Mouse (Mus musculus): ENCODE measurements around the gene Olfr632. TPM values are rescaled to one million over a fixed set of nuclear protein-coding genes. Genes with fewer than 3 reads are reported as not detected.
"Not testable (repeated sequence)": the region's sequence is repeated elsewhere in the genome, so short reads cannot be mapped to it uniquely, and the experiment has no call there.

The Olfr632 gene
- not detected in 2 replicates for polyA plus RNA-seq (2012; rRNA removed)

- no peaks in the 10 kb centered on the region for H3K4me1 ChIP-seq (ENCODE audit: control insufficient read depth, insufficient read depth, low read length)
- H3K27ac ChIP-seq (ENCODE audit: insufficient read depth, low read length): no peak within 1 kb of the TSS
- no peak within 1 kb of the TSS for H3K4me3 ChIP-seq (ENCODE audit: insufficient read depth, low read length)
- no peak for TF ChIP-seq CTCF (IDR thresholded peaks at IDR 0.05; ENCODE audit: extremely low read depth, insufficient read depth, low read length)
- no peak for TF ChIP-seq POLR2A (IDR thresholded peaks at IDR 0.05; ENCODE audit: extremely low read depth, insufficient read depth, low read length)
These were observed at the start of gene Olfr632 for GRCm38 (mm10) chr7:103934264-103934663. Gene Olfr632 (plus strand): TSS chr7:103934347.

DNA sequence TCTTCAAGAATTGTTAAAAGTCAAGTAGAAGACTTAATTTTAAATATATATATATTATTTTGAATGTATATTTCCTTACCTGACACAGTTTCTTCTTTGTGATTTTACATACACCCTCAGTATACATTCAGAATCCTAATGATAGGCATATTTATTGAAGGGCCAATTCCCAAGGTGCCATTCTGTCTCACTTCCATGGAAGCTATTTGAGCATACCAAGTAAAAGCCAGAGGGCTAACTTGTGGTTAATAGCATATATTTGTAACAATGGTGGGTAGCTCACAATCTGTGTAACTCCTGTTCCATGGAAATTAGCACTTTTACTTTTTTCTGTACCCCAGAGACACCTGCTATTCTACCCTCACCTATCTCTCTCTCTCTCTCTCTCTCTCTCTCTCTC is 48.0 kb upstream of the Olfr632 start, which contains the start of gene Olfr66:
TSS of gene Olfr66 (minus strand) at position 101 of the 400 bp plus-strand sequence.
- TF ChIP-seq CTCF (IDR thresholded peaks at IDR 0.05; ENCODE audit: extremely low read depth, insufficient read depth, low read length) (no peak), POLR2A (IDR thresholded peaks at IDR 0.05; ENCODE audit: extremely low read depth, insufficient read depth, low read length) (no peak)
- H3K4me1 ChIP-seq (ENCODE audit: control insufficient read depth, insufficient read depth, low read length): no peaks in the 10 kb centered on the region
- H3K4me3 ChIP-seq (ENCODE audit: insufficient read depth, low read length): no peak within 1 kb of the TSS
- no peak within 1 kb of the TSS for H3K27ac ChIP-seq (ENCODE audit: insufficient read depth, low read length)

DNA sequence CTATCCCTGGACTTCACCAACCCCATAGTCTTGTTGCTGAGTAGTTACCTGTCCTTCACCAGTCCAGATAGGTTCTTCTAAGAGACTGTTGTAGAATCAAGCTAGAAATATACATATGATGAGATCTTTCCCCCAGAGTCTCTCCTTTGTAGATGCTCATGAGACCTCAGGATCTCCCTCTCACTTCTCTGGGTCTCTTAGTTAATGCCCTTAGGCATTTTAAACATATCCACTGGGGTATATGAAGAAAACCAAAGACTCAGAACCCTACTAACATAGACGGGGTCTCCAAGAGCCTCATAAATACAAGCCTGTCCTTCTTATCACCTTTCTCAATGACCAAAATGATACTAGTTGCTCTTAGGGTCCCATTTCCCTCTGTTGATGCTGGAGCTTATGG is 39.8 kb upstream of the Olfr632 start, which contains the start of gene Olfr64:
TSS of gene Olfr64 (minus strand) at position 101 of the 400 bp plus-strand sequence.
- Histone ChIP-seq H3K4me3 (ENCODE audit: insufficient read depth, low read length) (no peak within 1 kb of the TSS), H3K4me1 (ENCODE audit: control insufficient read depth, insufficient read depth, low read length) (no peaks in the 10 kb centered on the region), H3K27ac (ENCODE audit: insufficient read depth, low read length) (no peak within 1 kb of the TSS)
- no peak for TF ChIP-seq CTCF (IDR thresholded peaks at IDR 0.05; ENCODE audit: extremely low read depth, insufficient read depth, low read length)

DNA sequence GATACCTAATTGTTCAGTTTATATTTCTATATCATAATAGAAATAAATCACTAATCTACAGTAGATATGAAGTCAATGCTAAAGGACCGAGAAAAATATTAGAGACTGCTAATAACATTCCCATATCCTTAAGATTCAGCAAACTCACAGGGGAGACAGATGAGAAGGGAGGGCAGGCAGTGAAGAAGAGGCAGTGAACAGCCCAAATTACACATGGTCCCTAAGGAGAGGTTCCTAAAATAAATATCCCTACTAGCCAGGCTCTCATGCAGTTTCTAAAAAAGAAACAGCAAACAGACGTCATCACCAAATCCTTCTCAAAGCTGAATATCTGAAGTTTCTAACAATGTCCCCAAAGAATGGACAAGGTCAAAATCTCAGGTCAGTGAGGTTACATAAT is 31.0 kb upstream of the Olfr632 start, which contains the start of gene Olfr65:
TSS of gene Olfr65 (plus strand) at position 301 of the 400 bp plus-strand sequence.
- Histone ChIP-seq H3K4me1 (ENCODE audit: control insufficient read depth, insufficient read depth, low read length) (no peaks in the 10 kb centered on the region), H3K4me3 (ENCODE audit: insufficient read depth, low read length) (no peak within 1 kb of the TSS), H3K27ac (ENCODE audit: insufficient read depth, low read length) (no peak within 1 kb of the TSS)
- TF ChIP-seq POLR2A (IDR thresholded peaks at IDR 0.05; ENCODE audit: extremely low read depth, insufficient read depth, low read length): no peak
- no peak for TF ChIP-seq CTCF (IDR thresholded peaks at IDR 0.05; ENCODE audit: extremely low read depth, insufficient read depth, low read length)

GRCm38 (mm10) chr7:103910047-103910446 is 24.1 kb upstream of the Olfr632 start:
- Histone ChIP-seq H3K4me3 (ENCODE audit: insufficient read depth, low read length) (no peak overlapping the region), H3K27ac (ENCODE audit: insufficient read depth, low read length) (no peak overlapping the region), H3K4me1 (ENCODE audit: control insufficient read depth, insufficient read depth, low read length) (no peaks in the 10 kb centered on the region)
- no peak for TF ChIP-seq POLR2A (IDR thresholded peaks at IDR 0.05; ENCODE audit: extremely low read depth, insufficient read depth, low read length)
- no peak for TF ChIP-seq CTCF (IDR thresholded peaks at IDR 0.05; ENCODE audit: extremely low read depth, insufficient read depth, low read length)

DNA sequence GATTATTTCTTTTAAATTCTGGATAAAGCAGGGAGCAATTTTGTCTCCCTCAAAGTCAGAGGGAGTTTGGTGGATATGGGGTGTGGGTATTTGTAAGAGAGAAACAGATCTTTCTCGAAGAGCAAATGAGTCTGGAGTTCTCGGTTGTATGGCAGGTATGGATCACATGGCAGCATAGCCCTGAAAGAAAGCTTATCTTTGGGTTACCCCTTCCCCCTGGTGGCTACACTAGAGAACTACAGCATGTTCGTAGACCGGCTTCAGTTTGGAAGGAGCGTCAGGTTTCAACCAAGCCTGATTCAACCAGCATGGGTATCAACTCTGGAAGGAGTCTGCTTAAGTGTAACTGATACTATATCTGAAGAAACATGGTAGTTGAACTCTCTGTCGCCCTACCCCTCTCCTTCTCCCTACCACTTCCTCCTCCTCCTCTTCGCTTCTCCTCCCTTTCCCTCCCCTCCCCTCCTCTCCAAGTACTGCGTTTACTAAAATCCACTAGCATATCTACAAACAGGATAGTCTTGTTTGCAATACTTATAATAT is 21.1 kb upstream of the Olfr632 start:
- Histone ChIP-seq H3K27ac (ENCODE audit: insufficient read depth, low read length) (no peak overlapping the region), H3K4me1 (ENCODE audit: control insufficient read depth, insufficient read depth, low read length) (no peaks in the 10 kb centered on the region), H3K4me3 (ENCODE audit: insufficient read depth, low read length) (no peak overlapping the region)
- TF ChIP-seq POLR2A (IDR thresholded peaks at IDR 0.05; ENCODE audit: extremely low read depth, insufficient read depth, low read length): no peak
- TF ChIP-seq CTCF (IDR thresholded peaks at IDR 0.05; ENCODE audit: extremely low read depth, insufficient read depth, low read length): no peak

DNA sequence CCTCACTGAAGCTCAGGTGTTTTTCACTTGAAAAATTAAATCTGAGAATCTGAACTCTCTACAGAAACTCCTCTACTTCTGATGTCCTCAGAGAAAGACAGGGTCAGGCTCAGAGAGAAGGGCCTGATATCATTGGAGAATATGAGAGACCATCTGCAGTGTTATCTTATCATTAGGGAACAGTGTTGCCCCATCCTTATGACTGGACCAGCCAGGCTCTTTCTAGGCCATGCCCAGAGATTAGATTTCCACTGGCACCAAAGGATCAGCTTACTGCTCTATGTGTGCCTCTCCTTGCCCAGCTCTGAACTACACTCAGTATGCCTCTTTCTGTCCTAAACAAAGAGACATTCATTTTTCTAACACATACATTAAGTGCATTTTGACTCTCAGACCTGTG is 18.8 kb upstream of the Olfr632 start:
- H3K4me1 ChIP-seq (ENCODE audit: control insufficient read depth, insufficient read depth, low read length): no peaks in the 10 kb centered on the region
- no peak overlapping the region for H3K27ac ChIP-seq (ENCODE audit: insufficient read depth, low read length)
- H3K4me3 ChIP-seq (ENCODE audit: insufficient read depth, low read length): no peak overlapping the region
- TF ChIP-seq CTCF (IDR thresholded peaks at IDR 0.05; ENCODE audit: extremely low read depth, insufficient read depth, low read length) (no peak), POLR2A (IDR thresholded peaks at IDR 0.05; ENCODE audit: extremely low read depth, insufficient read depth, low read length) (no peak)

- Histone ChIP-seq H3K4me3 (ENCODE audit: insufficient read depth, low read length) (no peak within 1 kb of the TSS), H3K27ac (ENCODE audit: insufficient read depth, low read length) (no peak within 1 kb of the TSS), H3K4me1 (ENCODE audit: control insufficient read depth, insufficient read depth, low read length) (no peaks in the 10 kb centered on the region)
- TF ChIP-seq CTCF (IDR thresholded peaks at IDR 0.05; ENCODE audit: extremely low read depth, insufficient read depth, low read length) (no peak), POLR2A (IDR thresholded peaks at IDR 0.05; ENCODE audit: extremely low read depth, insufficient read depth, low read length) (no peak)
These were observed 5.6 kb upstream of the Olfr632 start, which contains the start of gene Olfr631 for GRCm38 (mm10) chr7:103928525-103928924. Gene Olfr631 (plus strand): TSS chr7:103928825.

DNA sequence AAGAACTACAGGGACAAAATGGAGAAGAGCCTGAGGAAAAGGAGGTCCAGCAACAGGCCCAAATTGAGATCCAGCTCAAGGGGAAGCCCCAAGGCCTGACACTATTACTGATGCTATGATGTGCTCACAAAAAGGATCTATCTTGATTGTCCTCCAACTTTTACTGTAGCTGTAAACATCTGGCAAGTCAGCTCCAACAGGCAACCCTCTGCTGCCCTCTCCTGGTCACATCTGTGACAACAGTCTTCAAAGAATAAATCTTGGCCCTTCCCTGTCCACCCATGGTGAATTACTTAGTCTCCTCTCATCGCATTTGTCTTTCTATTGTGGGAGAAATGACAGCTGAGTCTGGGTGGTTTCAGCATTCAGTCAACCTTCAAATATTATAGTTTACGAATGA is 8.6 kb downstream of the Olfr632 start:
- Histone ChIP-seq H3K4me1 (ENCODE audit: control insufficient read depth, insufficient read depth, low read length) (no peaks in the 10 kb centered on the region), H3K4me3 (ENCODE audit: insufficient read depth, low read length) (no peak overlapping the region), H3K27ac (ENCODE audit: insufficient read depth, low read length) (no peak overlapping the region)
- no peak for TF ChIP-seq POLR2A (IDR thresholded peaks at IDR 0.05; ENCODE audit: extremely low read depth, insufficient read depth, low read length)
- TF ChIP-seq CTCF (IDR thresholded peaks at IDR 0.05; ENCODE audit: extremely low read depth, insufficient read depth, low read length): peak; percentile 45

DNA sequence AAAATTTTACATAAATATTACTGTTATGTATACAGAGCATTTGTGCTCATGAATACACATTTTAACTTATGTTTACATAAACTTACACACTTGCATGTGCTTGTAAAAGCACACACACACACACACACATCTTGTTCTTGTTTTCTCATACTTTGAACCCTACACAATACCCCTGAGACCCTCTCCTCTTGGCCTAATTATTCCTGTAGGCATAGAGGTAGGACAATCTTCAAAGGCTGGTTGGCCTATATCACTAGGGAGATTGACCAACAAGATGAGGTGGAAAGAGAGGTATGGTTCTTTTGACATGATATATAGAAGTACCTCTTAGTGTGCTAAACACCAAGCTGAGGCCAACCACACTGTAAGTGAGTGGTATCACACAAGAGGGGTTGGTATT is 10.0 kb downstream of the Olfr632 start, which contains the start of gene Olfr633:
TSS of gene Olfr633 (plus strand) at position 301 of the 400 bp plus-strand sequence.
- Histone ChIP-seq H3K27ac (ENCODE audit: insufficient read depth, low read length) (no peak within 1 kb of the TSS), H3K4me1 (ENCODE audit: control insufficient read depth, insufficient read depth, low read length) (no peaks in the 10 kb centered on the region), H3K4me3 (ENCODE audit: insufficient read depth, low read length) (no peak within 1 kb of the TSS)
- TF ChIP-seq POLR2A (IDR thresholded peaks at IDR 0.05; ENCODE audit: extremely low read depth, insufficient read depth, low read length) (no peak), CTCF (IDR thresholded peaks at IDR 0.05; ENCODE audit: extremely low read depth, insufficient read depth, low read length) (no peak)

- H3K27ac ChIP-seq (ENCODE audit: insufficient read depth, low read length); H3K4me3 ChIP-seq (ENCODE audit: insufficient read depth, low read length); H3K4me1 ChIP-seq (ENCODE audit: control insufficient read depth, insufficient read depth, low read length): not testable (repeated sequence)
These were observed 32.7 kb downstream of the Olfr632 start for GRCm38 (mm10) chr7:103966873-103967272.
